Mouse (Mus musculus): ENCODE results near the gene Olfr97.

Gene Olfr97

DNA sequence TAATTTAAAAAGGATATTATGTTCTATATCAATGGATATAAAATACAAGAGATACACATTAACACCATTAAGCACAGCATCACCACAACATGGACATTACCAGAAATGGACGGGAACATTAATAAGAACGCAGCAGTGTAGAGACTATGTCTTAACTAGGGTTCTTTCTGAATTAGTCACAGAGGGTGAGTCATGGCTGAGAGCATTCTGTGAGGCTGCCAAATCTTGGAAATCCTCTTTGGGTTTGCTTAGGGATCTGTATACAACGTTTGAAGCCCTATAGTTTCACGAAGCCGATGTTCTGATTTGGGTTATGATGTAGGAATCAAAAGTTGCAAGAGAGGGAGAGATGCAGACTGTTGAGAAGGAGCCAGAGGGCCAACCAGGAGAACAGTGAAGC lies 42.3 kb downstream of the Olfr97 start:
- no peak for DNase-seq (ENCODE audit: low spot score)

DNA sequence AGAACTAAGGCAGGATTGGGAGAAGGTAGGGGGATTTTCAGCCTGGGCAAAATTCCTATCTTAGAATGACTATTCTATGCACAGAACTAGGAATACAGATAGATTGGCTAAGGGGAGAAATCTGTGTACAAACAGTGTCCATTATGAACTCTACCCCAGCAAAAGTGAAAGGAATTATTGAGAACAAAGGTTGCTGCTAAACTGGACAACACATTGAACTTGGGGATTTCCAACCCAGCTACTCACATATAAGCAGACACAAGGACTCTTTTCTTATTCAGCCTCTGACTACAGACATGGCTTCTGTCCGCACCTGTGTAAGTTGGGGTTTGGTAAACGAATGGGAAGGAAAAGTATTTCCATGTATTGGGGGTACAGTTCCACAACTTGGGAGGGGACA lies 43.5 kb downstream of the Olfr97 start, which contains the start of gene Ubd:
Gene Ubd (plus strand): TSS at position 237 of the 400 bp plus-strand sequence.
- no peak for DNase-seq (ENCODE audit: low spot score)

DNA sequence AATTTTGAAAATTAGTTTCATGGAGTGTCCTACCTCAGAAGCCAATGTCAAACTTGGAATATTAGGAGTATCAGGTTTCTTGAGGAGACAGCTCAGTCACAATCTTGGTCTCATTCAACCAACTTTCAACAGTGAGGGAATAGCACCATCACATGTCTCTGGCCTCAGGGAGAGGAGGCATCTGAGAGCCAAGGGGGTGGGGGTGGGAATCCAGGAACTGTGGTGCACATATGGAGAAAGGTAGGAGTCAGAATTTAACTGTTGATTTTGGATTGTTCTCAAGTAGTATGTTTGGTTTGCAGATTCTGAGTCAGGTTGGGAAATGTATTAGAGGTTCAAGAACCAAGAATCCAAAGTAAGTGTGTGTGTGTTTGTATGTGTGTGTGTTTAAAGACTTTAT lies 44.1 kb downstream of the Olfr97 start:
- DNase-seq (ENCODE audit: low spot score): no peak

DNA sequence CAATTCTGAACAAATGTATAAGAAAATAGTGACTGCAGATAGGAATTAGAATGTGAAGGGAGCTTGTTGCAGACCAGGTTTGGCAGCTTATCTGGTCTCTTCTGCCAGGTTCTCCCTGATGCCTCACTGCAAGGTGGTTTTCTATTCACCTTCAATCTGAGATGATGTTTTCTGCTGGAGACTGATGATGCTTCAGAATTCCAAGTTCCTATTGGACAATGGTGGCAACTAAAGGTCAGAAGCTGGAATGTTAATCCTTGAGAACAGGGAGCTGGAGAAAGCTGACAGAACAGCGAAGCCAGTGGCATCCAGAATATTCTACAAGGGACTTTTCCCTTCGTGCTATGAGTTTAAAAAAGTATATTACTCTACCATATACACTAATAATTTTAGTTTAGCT lies 46.4 kb downstream of the Olfr97 start:
- DNase-seq (ENCODE audit: low spot score): peak; percentile 10

DNA sequence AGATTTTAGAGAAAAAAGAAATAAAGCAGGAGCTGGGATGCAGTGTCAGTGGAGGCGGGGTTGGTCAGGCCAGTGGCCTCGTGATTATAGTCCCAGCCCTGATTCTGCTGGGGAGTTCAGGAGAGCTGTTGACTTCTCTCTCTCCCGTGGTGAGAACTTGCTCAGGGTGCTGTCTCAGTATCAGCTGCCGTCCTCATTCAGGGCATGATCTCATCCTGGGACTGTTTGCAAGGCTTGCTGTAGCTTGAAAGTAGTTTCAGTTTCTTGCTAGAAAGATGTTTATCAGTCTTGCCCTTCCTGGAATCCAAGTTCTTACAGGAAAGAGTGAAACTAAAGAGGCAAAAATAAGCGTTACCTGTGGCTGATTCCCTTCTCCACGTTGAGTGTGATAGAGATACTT lies 51.7 kb downstream of the Olfr97 start:
- DNase-seq (ENCODE audit: low spot score): no peak

All from testis, postnatal 14 days (tissue).